Mouse (Mus musculus) midbrain, embryonic 15.5 days (tissue): ENCODE measurements around the gene Diaph3. TPM values are rescaled to one million over a fixed set of nuclear protein-coding genes. Genes with fewer than 3 reads are reported as not detected.

Experiments
- microRNA-seq: library from miRNA; unstranded; fragments of <30 nt; microRNA quantifications from one replicate; pipeline ENCODE4, GENCODE M21; 2016
- polyA plus RNA-seq: library from polyadenylated mRNA; unstranded; fragments of >200 nt; fragmentation: Nextera tagmentation; extraction: Ambion mirVana; gene quantifications from 2 replicates; pipeline ENCODE4 v1.2.1, GENCODE M21; 2015

Diaph3 gene
- polyA plus RNA-seq, 1 experiment from 2014 or later = 3.4 TPM

Small RNA genes within 50 kb of the gene (microRNA-seq; reads per million reads assigned to microRNA genes)
- not detected for gene Gm23438
